Mouse (Mus musculus): ENCODE data around the gene 1700016K19Rik. TPM values are rescaled to one million over a fixed set of nuclear protein-coding genes. Genes with fewer than 3 reads are reported as not detected.
"Not testable (repeated sequence)": the region's sequence is repeated elsewhere in the genome, so short reads cannot be mapped to it uniquely, and the experiment has no call there.

The 1700016K19Rik gene
- polyA plus RNA-seq, 1 experiment: 1.1 TPM

GRCm38 (mm10) chr11:75990965-75991835, 8.5 kb upstream of the 1700016K19Rik start:
- Histone ChIP-seq H3K4me3 (replicated peaks; ENCODE audit: insufficient read depth, low read depth, low read length) (no peak overlapping the region), H3K27me3 (ENCODE audit: control insufficient read depth, insufficient read depth, low read length) (no peaks in the 10 kb centered on the region), H3K4me1 (ENCODE audit: control insufficient read depth, insufficient read depth, low read length) (no peaks in the 10 kb centered on the region), H3K27ac (ENCODE audit: insufficient read depth, low read length) (no peak overlapping the region)
- 82% methylated on average over 15 of the region's 15 CpGs for WGBS
- no peak for TF ChIP-seq POLR2A (IDR thresholded peaks at IDR 0.05; ENCODE audit: borderline replicate concordance, insufficient read depth, low read length)
- TF ChIP-seq CTCF (IDR thresholded peaks at IDR 0.05; ENCODE audit: borderline replicate concordance, insufficient read depth, low read depth, low read length): no peak
- DNase-seq: no peak

- Histone ChIP-seq H3K27me3 (ENCODE audit: control insufficient read depth, insufficient read depth, low read length) (no peaks in the 10 kb centered on the region), H3K27ac (ENCODE audit: insufficient read depth, low read length) (no peak overlapping the region), H3K4me3 (replicated peaks; ENCODE audit: insufficient read depth, low read depth, low read length) (no peak overlapping the region), H3K4me1 (ENCODE audit: control insufficient read depth, insufficient read depth, low read length) (no peaks in the 10 kb centered on the region)
- WGBS: 89% methylated on average over 8 of the region's 8 CpGs
- TF ChIP-seq POLR2A (IDR thresholded peaks at IDR 0.05; ENCODE audit: borderline replicate concordance, insufficient read depth, low read length) (no peak), CTCF (IDR thresholded peaks at IDR 0.05; ENCODE audit: borderline replicate concordance, insufficient read depth, low read depth, low read length) (no peak)
- no peak for DNase-seq
Measured at GRCm38 (mm10) chr11:75991911-75992310, 7.8 kb upstream of the 1700016K19Rik start.

- no peak overlapping the region for H3K4me3 ChIP-seq (replicated peaks; ENCODE audit: insufficient read depth, low read depth, low read length)
- TF ChIP-seq POLR2A (IDR thresholded peaks at IDR 0.05; ENCODE audit: borderline replicate concordance, insufficient read depth, low read length) (no peak), CTCF (IDR thresholded peaks at IDR 0.05; ENCODE audit: borderline replicate concordance, insufficient read depth, low read depth, low read length) (no peak)
- no peaks in the 10 kb centered on the region for H3K4me1 ChIP-seq (ENCODE audit: control insufficient read depth, insufficient read depth, low read length)
- WGBS: 90% methylated on average over 8 of the region's 8 CpGs
- H3K27me3 ChIP-seq (ENCODE audit: control insufficient read depth, insufficient read depth, low read length): no peaks in the 10 kb centered on the region
- DNase-seq: no peak
- no peak overlapping the region for H3K27ac ChIP-seq (ENCODE audit: insufficient read depth, low read length)
Measured at GRCm38 (mm10) chr11:75992481-75992880, 7.2 kb upstream of the 1700016K19Rik start.

- Histone ChIP-seq H3K27me3 (ENCODE audit: control insufficient read depth, insufficient read depth, low read length) (no peaks in the 10 kb centered on the region), H3K4me1 (ENCODE audit: control insufficient read depth, insufficient read depth, low read length) (no peaks in the 10 kb centered on the region), H3K4me3 (replicated peaks; ENCODE audit: insufficient read depth, low read depth, low read length) (no peak overlapping the region), H3K27ac (ENCODE audit: insufficient read depth, low read length) (no peak overlapping the region)
- WGBS: 35% methylated on average over 9 of the region's 9 CpGs
- TF ChIP-seq POLR2A (IDR thresholded peaks at IDR 0.05; ENCODE audit: borderline replicate concordance, insufficient read depth, low read length) (no peak), CTCF (IDR thresholded peaks at IDR 0.05; ENCODE audit: borderline replicate concordance, insufficient read depth, low read depth, low read length) (no peak)
- no peak for DNase-seq
Measured at GRCm38 (mm10) chr11:75994357-75994756, 5.4 kb upstream of the 1700016K19Rik start.

GRCm38 (mm10) chr11:76000701-76001100, 989 bp downstream of the 1700016K19Rik start:
- H3K4me3 ChIP-seq (replicated peaks; ENCODE audit: insufficient read depth, low read depth, low read length): no peak overlapping the region
- no peak overlapping the region for H3K27ac ChIP-seq (ENCODE audit: insufficient read depth, low read length)
- no peaks in the 10 kb centered on the region for H3K27me3 ChIP-seq (ENCODE audit: control insufficient read depth, insufficient read depth, low read length)
- TF ChIP-seq CTCF (IDR thresholded peaks at IDR 0.05; ENCODE audit: borderline replicate concordance, insufficient read depth, low read depth, low read length) (no peak), POLR2A (IDR thresholded peaks at IDR 0.05; ENCODE audit: borderline replicate concordance, insufficient read depth, low read length) (no peak)
- no peaks in the 10 kb centered on the region for H3K4me1 ChIP-seq (ENCODE audit: control insufficient read depth, insufficient read depth, low read length)
- no peak for DNase-seq
- 86% methylated on average over 5 of the region's 5 CpGs for whole genome bisulfite sequencing

GRCm38 (mm10) chr11:76001237-76001878, 1.6 kb downstream of the 1700016K19Rik start:
- no peak for DNase-seq
- Histone ChIP-seq H3K27ac (ENCODE audit: insufficient read depth, low read length) (no peak overlapping the region), H3K4me3 (replicated peaks; ENCODE audit: insufficient read depth, low read depth, low read length) (no peak overlapping the region), H3K4me1 (ENCODE audit: control insufficient read depth, insufficient read depth, low read length) (no peaks in the 10 kb centered on the region), H3K27me3 (ENCODE audit: control insufficient read depth, insufficient read depth, low read length) (no peaks in the 10 kb centered on the region)
- 61% methylated on average over 3 of the region's 3 CpGs for WGBS
- TF ChIP-seq POLR2A (IDR thresholded peaks at IDR 0.05; ENCODE audit: borderline replicate concordance, insufficient read depth, low read length) (no peak), CTCF (IDR thresholded peaks at IDR 0.05; ENCODE audit: borderline replicate concordance, insufficient read depth, low read depth, low read length) (no peak)

- DNase-seq; H3K27me3 ChIP-seq (ENCODE audit: control insufficient read depth, insufficient read depth, low read length); H3K27ac ChIP-seq (ENCODE audit: insufficient read depth, low read length); H3K4me1 ChIP-seq (ENCODE audit: control insufficient read depth, insufficient read depth, low read length); H3K4me3 ChIP-seq (replicated peaks; ENCODE audit: insufficient read depth, low read depth, low read length): not testable (repeated sequence)
- 96% methylated on average over 7 of the region's 7 CpGs for WGBS
Measured at GRCm38 (mm10) chr11:76004276-76004675, 4.6 kb downstream of the 1700016K19Rik start.

- 94% methylated on average over 2 of the region's 2 CpGs for WGBS
- TF ChIP-seq CTCF (IDR thresholded peaks at IDR 0.05; ENCODE audit: borderline replicate concordance, insufficient read depth, low read depth, low read length) (no peak), POLR2A (IDR thresholded peaks at IDR 0.05; ENCODE audit: borderline replicate concordance, insufficient read depth, low read length) (no peak)
- no peak overlapping the region for H3K4me3 ChIP-seq (replicated peaks; ENCODE audit: insufficient read depth, low read depth, low read length)
- H3K4me1 ChIP-seq (ENCODE audit: control insufficient read depth, insufficient read depth, low read length): no peaks in the 10 kb centered on the region
- H3K27me3 ChIP-seq (ENCODE audit: control insufficient read depth, insufficient read depth, low read length): no peaks in the 10 kb centered on the region
- DNase-seq: no peak
- H3K27ac ChIP-seq (ENCODE audit: insufficient read depth, low read length): no peak overlapping the region
Measured at GRCm38 (mm10) chr11:76008162-76008561, 8.4 kb downstream of the 1700016K19Rik start.

Measured in cerebellum, adult 2 months (tissue).